Mouse (Mus musculus): Measurements from ENCODE around the gene Sec22a.

- no peak for TF ChIP-seq EP300 (IDR thresholded peaks at IDR 0.05; ENCODE audit: low read depth)
- TF ChIP-seq CTCF (IDR thresholded peaks at IDR 0.05; ENCODE audit: low read depth): no peak
These were observed 85.6 kb downstream of the Sec22a start for GRCm38 (mm10) chr16:35278166-35278565.

Data from liver, postnatal 0 days (tissue).